In genomic region chr3:89243609-89244008, GRCm38 (mm10) we compare ENCODE assay signal across 9 mouse cellular contexts. TPM values are rescaled to one million over a fixed set of nuclear protein-coding genes. Genes with fewer than 3 reads are reported as not detected.
A peak's percentile ranks its signal among the peaks of the same experiment; 100 is the strongest.
DNase-seq lines count a peak whose midpoint lies in the region; ATAC-seq and TF ChIP-seq lines count a peak whose summit lies in the region.
"Had no signal": no experiment of that assay in that cellular context is flagged by ENCODE, and none has a peak within 500 bp of the region (broad histone marks: within the 10 kb centered on the region; RNA-seq: fewer than 3 reads in every experiment).

No protein-coding gene starts in this region.

- ATAC-seq in heart, embryonic 12.5 days (ENCODE audit: insufficient number of reproducible peaks, low FRiP score) = no peak
- ATAC-seq: Patski had no signal

- H3K27me3 ChIP-seq in heart, embryonic 12.5 days (replicated peaks) = peaks cover 30% of the 10 kb centered on the region
- no peaks in the 10 kb centered on the region for H3K27me3 ChIP-seq in spleen, adult 2 months (ENCODE audit: control insufficient read depth, insufficient read depth, low read length)
- H3K27me3 ChIP-seq: Patski had no signal

- no peaks in the 10 kb centered on the region for H3K9me3 ChIP-seq in heart, embryonic 12.5 days (replicated peaks)

- peak; percentile 64; the same call in 1 of the 2 replicates for TF ChIP-seq CTCF in spleen, adult 2 months (IDR thresholded peaks at IDR 0.05; ENCODE audit: extremely low read depth, insufficient read depth, insufficient read length, insufficient replicate concordance)

- DNase-seq in cerebellum, adult 11-12 months = peak; percentile 67
- no peak for DNase-seq in cerebellum, adult 8-10 months
- peak; percentile 82 for DNase-seq in ZHBTc4 (ENCODE audit: low read depth, low spot score)
- DNase-seq in kidney, postnatal 10 days = peak; percentile 70
- peak; percentile 83 for DNase-seq in lung, postnatal 4 days
- peak in 1 of 2 experiments; percentile 78 for DNase-seq in spleen, adult 2 months (ENCODE audit: low read depth in 1 of 2, low spot score in 2 of 2)
- DNase-seq in gastrocnemius, postnatal 36 days = no peak

- no peak overlapping the region for H3K27ac ChIP-seq in heart, embryonic 12.5 days (ENCODE audit: poor library complexity, severe bottlenecking)
- no peak overlapping the region for H3K27ac ChIP-seq in spleen, adult 2 months (ENCODE audit: insufficient read depth, low read length)

- 11% methylated on average over 14 of the region's 14 CpGs for WGBS in heart, embryonic 12.5 days
- WGBS in spleen, adult 2 months = 18% methylated on average over 14 of the region's 14 CpGs

- TF ChIP-seq POLR2A in spleen, adult 2 months (IDR thresholded peaks at IDR 0.05; ENCODE audit: low read depth, low read length) = no peak

- H3K4me1 ChIP-seq in heart, embryonic 12.5 days (replicated peaks) = peaks cover 32% of the 10 kb centered on the region
- peaks cover 23% of the 10 kb centered on the region; the same call in 1 of the 2 replicates for H3K4me1 ChIP-seq in spleen, adult 2 months (ENCODE audit: control insufficient read depth, insufficient read depth, insufficient read length)

- peaks cover 13% of the 10 kb centered on the region for H3K36me3 ChIP-seq in heart, embryonic 12.5 days
- H3K36me3 ChIP-seq in spleen, adult 2 months (ENCODE audit: control insufficient read depth, insufficient read depth, low read length) = no peaks in the 10 kb centered on the region

- 0 out of 2 replicates have a peak overlapping the region, but pooled peaks have one; percentile 10 for H3K9ac ChIP-seq in heart, embryonic 12.5 days

- intact Hi-C loops in gastrocnemius, postnatal 36 days (cut with DNase I) = no loop called here

- H3K4me2 ChIP-seq in heart, embryonic 12.5 days = peak overlapping the region; percentile 81

- H3K4me3 ChIP-seq in heart, embryonic 12.5 days = 0 out of 2 replicates have a peak overlapping the region, but pooled peaks have one; percentile 4
- H3K4me3 ChIP-seq in spleen, adult 2 months (ENCODE audit: extremely low read depth, insufficient read depth, insufficient read length) = no peak overlapping the region

RNA-seq across cellular contexts. Expression of gene Krtcap2, which starts 2.2 kb away (rescaled TPM):
- polyA plus RNA-seq in heart, embryonic 12.5 days (2016; fragmentation: Nextera tagmentation; extraction: Ambion mirVana) = 243 and 262 TPM in 2 replicates
- polyA plus RNA-seq in spleen, adult 2 months (2012; rRNA removed) = 93.5 and 129 TPM in 2 replicates
- total RNA-seq in gastrocnemius, postnatal 36 days (2021) = 10 to 100 TPM; 58.3 to 63.3 TPM

RNA-seq across cellular contexts. Expression of gene Trim46, which starts 2.5 kb away (rescaled TPM):
- 0.89 and 1.1 TPM in 2 replicates for polyA plus RNA-seq in heart, embryonic 12.5 days (2016; fragmentation: Nextera tagmentation; extraction: Ambion mirVana)
- 3.6 and 5.4 TPM in 2 replicates for polyA plus RNA-seq in spleen, adult 2 months (2012; rRNA removed)
- under 1 TPM; 0.15 to 0.17 TPM for total RNA-seq in gastrocnemius, postnatal 36 days (2021)

RNA-seq across cellular contexts. Expression of gene Muc1, which starts 14.8 kb away (rescaled TPM):
- polyA plus RNA-seq in heart, embryonic 12.5 days (2016; fragmentation: Nextera tagmentation; extraction: Ambion mirVana) = 0.48 TPM in 1 of 2 replicates, not detected in the other
- polyA plus RNA-seq in spleen, adult 2 months (2012; rRNA removed) = 17.4 and 26.1 TPM in 2 replicates
- under 1 TPM; 0.20 TPM for total RNA-seq in gastrocnemius, postnatal 36 days (2021)

RNA-seq across cellular contexts. Expression of gene Dpm3, which starts 15.5 kb away (rescaled TPM):
- polyA plus RNA-seq in heart, embryonic 12.5 days (2016; fragmentation: Nextera tagmentation; extraction: Ambion mirVana) = 65.1 and 79.2 TPM in 2 replicates
- polyA plus RNA-seq in spleen, adult 2 months (2012; rRNA removed) = 231 and 419 TPM in 2 replicates
- total RNA-seq in gastrocnemius, postnatal 36 days (2021) = 10 to 100 TPM; 16.6 to 23.2 TPM

RNA-seq across cellular contexts. Expression of gene Mtx1, which starts 16.7 kb away (rescaled TPM):
- polyA plus RNA-seq in heart, embryonic 12.5 days (2016; fragmentation: Nextera tagmentation; extraction: Ambion mirVana) = 123 and 127 TPM in 2 replicates
- 99.4 and 124 TPM in 2 replicates for polyA plus RNA-seq in spleen, adult 2 months (2012; rRNA removed)
- total RNA-seq in gastrocnemius, postnatal 36 days (2021) = 10 to 100 TPM; 40.2 to 41.0 TPM

Comparison
In these comparisons a context has a peak if more than half of its experiments do, and no peak if none do; other contexts are left out.
1. DNase-seq: peak in cerebellum, adult 11-12 months (single experiment), ZHBTc4 (single experiment), kidney, postnatal 10 days (single experiment) and lung, postnatal 4 days (2 of 2); none in cerebellum, adult 8-10 months (single experiment) and gastrocnemius, postnatal 36 days (0 of 2).
2. RNA of gene Muc1, which starts 14.8 kb away (polyA plus RNA-seq): 17.4 to 26.1 TPM in spleen, adult 2 months; 0.48 TPM in heart, embryonic 12.5 days; every median in the first group is over 10 times any median in the second.